ENCODE assay signal across 11 mouse cellular contexts in the genomic region with DNA sequence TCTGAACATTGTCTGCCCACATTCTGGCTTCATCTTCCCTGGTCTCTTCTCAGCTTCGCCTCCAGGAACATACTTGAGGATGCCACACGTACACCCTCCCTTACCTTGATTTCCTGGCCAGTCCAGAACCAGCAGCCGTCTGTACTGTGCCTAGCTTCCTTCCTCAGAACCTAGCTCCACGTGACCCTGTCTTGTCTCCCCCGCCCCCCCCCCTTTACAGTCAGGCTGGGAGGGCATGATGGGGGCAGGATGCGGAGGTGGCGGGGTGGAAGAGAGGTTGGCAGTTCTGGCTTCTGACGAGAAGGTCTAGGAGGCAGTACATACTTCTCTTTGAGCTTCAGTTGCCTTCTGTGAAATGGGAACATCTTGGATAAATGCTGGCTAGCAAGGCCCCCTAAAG. TPM values are rescaled to one million over a fixed set of nuclear protein-coding genes. Genes with fewer than 3 reads are reported as not detected.
DNase-seq lines count a peak whose midpoint lies in the region; ATAC-seq and TF ChIP-seq lines count a peak whose summit lies in the region.
"Had no signal": no experiment of that assay in that cellular context is flagged by ENCODE, and none has a peak within 500 bp of the region (broad histone marks: within the 10 kb centered on the region; RNA-seq: fewer than 3 reads in every experiment).

A gene (minus strand): TSS at position 167 of the 400 bp plus-strand sequence.

- 2% methylated on average over 8 of the region's 8 CpGs for WGBS in bone marrow, adult 2 months
- WGBS in liver, embryonic 15.5 days (ENCODE audit: insufficient replicate concordance) = 25% methylated on average over 8 of the region's 8 CpGs
- WGBS in hindbrain, embryonic 11.5 days = 84% methylated on average over 8 of the region's 8 CpGs
- WGBS in neural tube, embryonic 15.5 days = 87% methylated on average over 8 of the region's 8 CpGs

- no peak within 1 kb of the TSS for H3K27ac ChIP-seq in layer of hippocampus, adult 2 months
- H3K27ac ChIP-seq in bone marrow, adult 2 months (ENCODE audit: control insufficient read depth, insufficient read depth, low read depth, low read length, poor library complexity) = peak within 1 kb of the TSS; percentile 85
- H3K27ac ChIP-seq in liver, embryonic 15.5 days (replicated peaks) = no peak within 1 kb of the TSS; the same call in 1 of the 2 replicates
- H3K27ac ChIP-seq in hindbrain, embryonic 11.5 days (ENCODE audit: low read depth, low read length) = no peak within 1 kb of the TSS
- no peak within 1 kb of the TSS for H3K27ac ChIP-seq in neural tube, embryonic 15.5 days (replicated peaks)
- H3K27ac ChIP-seq: hindbrain, embryonic 15.5 days had no signal

- peak within 1 kb of the TSS; percentile 60 for H3K4me2 ChIP-seq in liver, embryonic 15.5 days
- no peak within 1 kb of the TSS for H3K4me2 ChIP-seq in hindbrain, embryonic 11.5 days (replicated peaks; ENCODE audit: low read depth, low read length)
- H3K4me2 ChIP-seq in neural tube, embryonic 15.5 days = no peak within 1 kb of the TSS
- H3K4me2 ChIP-seq: hindbrain, embryonic 15.5 days had no signal

- 0 out of 2 replicates have a peak, but pooled peaks cover 5% of the 10 kb centered on the region for H3K27me3 ChIP-seq in liver, embryonic 15.5 days
- H3K27me3 ChIP-seq in hindbrain, embryonic 11.5 days (ENCODE audit: control insufficient read depth, insufficient read depth, low read length) = peaks cover 6% of the 10 kb centered on the region; the same call in 1 of the 2 replicates
- H3K27me3 ChIP-seq in neural tube, embryonic 15.5 days (replicated peaks) = peaks cover 11% of the 10 kb centered on the region

- TF ChIP-seq CTCF in layer of hippocampus, adult 2 months (conservative IDR thresholded peaks at IDR 0.05) = no peak
- no peak for TF ChIP-seq CTCF in bone marrow, adult 2 months (IDR thresholded peaks at IDR 0.05; ENCODE audit: control insufficient read depth, insufficient read depth, low read length)

- H3K9me3 ChIP-seq in liver, embryonic 15.5 days (replicated peaks) = no peaks in the 10 kb centered on the region
- no peaks in the 10 kb centered on the region for H3K9me3 ChIP-seq in hindbrain, embryonic 11.5 days (ENCODE audit: control insufficient read depth, low read length)
- no peaks in the 10 kb centered on the region for H3K9me3 ChIP-seq in neural tube, embryonic 15.5 days (replicated peaks)
- H3K9me3 ChIP-seq: G1E; hindbrain, embryonic 15.5 days had no signal

- ATAC-seq in liver, embryonic 15.5 days (ENCODE audit: insufficient read depth) = no peak
- no peak for ATAC-seq in hindbrain, embryonic 11.5 days (ENCODE audit: low FRiP score)
- ATAC-seq in neural tube, embryonic 15.5 days (ENCODE audit: low FRiP score) = no peak
- ATAC-seq: forebrain, embryonic 16.5 days had no signal

- 0 out of 2 replicates have a peak, but pooled peaks have one; percentile 7 for TF ChIP-seq POLR2A in bone marrow, adult 2 months (IDR thresholded peaks at IDR 0.05; ENCODE audit: borderline replicate concordance, control insufficient read depth, low read depth, low read length)

- no peak for DNase-seq in layer of hippocampus, adult 2 months (ENCODE audit: low spot score in 2 of 2)
- no peak for DNase-seq in layer of hippocampus, adult 18-20 months (ENCODE audit: low spot score in 2 of 2)
- DNase-seq in thymus, adult 18-20 months = peak; percentile 68 to 79
- DNase-seq in hindbrain, embryonic 11.5 days (ENCODE audit: low spot score) = no peak
- no peak for DNase-seq in retina, postnatal 1 day

- H3K9ac ChIP-seq in liver, embryonic 15.5 days = peak within 1 kb of the TSS; percentile 41
- H3K9ac ChIP-seq in hindbrain, embryonic 11.5 days (ENCODE audit: low read depth, low read length) = no peak within 1 kb of the TSS
- H3K9ac ChIP-seq in neural tube, embryonic 15.5 days (replicated peaks) = no peak within 1 kb of the TSS
- H3K9ac ChIP-seq: hindbrain, embryonic 15.5 days had no signal

- H3K4me3 ChIP-seq in layer of hippocampus, adult 2 months = peak within 1 kb of the TSS; percentile 15; the same call in 1 of the 2 replicates
- peak within 1 kb of the TSS; percentile 95 for H3K4me3 ChIP-seq in bone marrow, adult 2 months (replicated peaks; ENCODE audit: control insufficient read depth, low read depth, low read length)
- H3K4me3 ChIP-seq in liver, embryonic 15.5 days (replicated peaks) = peak within 1 kb of the TSS; percentile 47
- no peak within 1 kb of the TSS for H3K4me3 ChIP-seq in hindbrain, embryonic 11.5 days (ENCODE audit: low read depth, low read length)
- no peak within 1 kb of the TSS for H3K4me3 ChIP-seq in neural tube, embryonic 15.5 days (replicated peaks)
- H3K4me3 ChIP-seq: hindbrain, embryonic 15.5 days had no signal

- H3K4me1 ChIP-seq in bone marrow, adult 2 months (ENCODE audit: control insufficient read depth, insufficient read depth, low read length) = peaks cover 2% of the 10 kb centered on the region
- H3K4me1 ChIP-seq in liver, embryonic 15.5 days (replicated peaks) = peaks cover 13% of the 10 kb centered on the region
- H3K4me1 ChIP-seq in hindbrain, embryonic 11.5 days (replicated peaks; ENCODE audit: control insufficient read depth, insufficient read depth, low read length) = no peaks in the 10 kb centered on the region
- H3K4me1 ChIP-seq in neural tube, embryonic 15.5 days = no peaks in the 10 kb centered on the region
- H3K4me1 ChIP-seq: hindbrain, embryonic 15.5 days had no signal

- no peaks in the 10 kb centered on the region for H3K36me3 ChIP-seq in liver, embryonic 15.5 days (replicated peaks)
- no peaks in the 10 kb centered on the region for H3K36me3 ChIP-seq in hindbrain, embryonic 11.5 days (ENCODE audit: control insufficient read depth, insufficient read depth, low read length)
- no peaks in the 10 kb centered on the region for H3K36me3 ChIP-seq in neural tube, embryonic 15.5 days
- H3K36me3 ChIP-seq: G1E; hindbrain, embryonic 15.5 days had no signal

RNA-seq across cellular contexts. Expression of the gene that starts here (rescaled TPM):
- 1 to 10 TPM; 2.9 to 4.6 TPM for total RNA-seq in layer of hippocampus, adult 2 months (2021)
- 1 to 10 TPM; 3.2 to 5.0 TPM for total RNA-seq in layer of hippocampus, adult 18-20 months (2021)
- polyA plus RNA-seq in bone marrow, adult 2 months (2011; ENCODE audit: insufficient read depth, insufficient read length, low replicate concordance, missing spikeins) = 20.7 and 58.8 TPM in 2 replicates
- polyA plus RNA-seq in liver, embryonic 15.5 days (2015; fragmentation: Nextera tagmentation; extraction: Ambion mirVana) = 2.4 and 4.0 TPM in 2 replicates
- 0.48 and 0.89 TPM in 2 replicates for polyA plus RNA-seq in hindbrain, embryonic 11.5 days (2014; fragmentation: Nextera tagmentation; extraction: Ambion mirVana)
- 0.55 and 11.3 TPM in 2 replicates for polyA plus RNA-seq in neural tube, embryonic 15.5 days (2015; fragmentation: Nextera tagmentation; extraction: Ambion mirVana)

Comparison
In these comparisons a context has a peak if more than half of its experiments do, and no peak if none do; other contexts are left out.
1. DNase-seq: peak in thymus, adult 18-20 months (2 of 2); none in layer of hippocampus, adult 2 months (0 of 2), layer of hippocampus, adult 18-20 months (0 of 2), hindbrain, embryonic 11.5 days (single experiment) and retina, postnatal 1 day (single experiment).
2. H3K4me3 ChIP-seq: peak in layer of hippocampus, adult 2 months (single experiment), bone marrow, adult 2 months (single experiment) and liver, embryonic 15.5 days (single experiment); none in hindbrain, embryonic 11.5 days (single experiment) and neural tube, embryonic 15.5 days (single experiment).